Mouse (Mus musculus): ENCODE measurements around the gene Gm11127.
"Not testable (repeated sequence)": the region's sequence is repeated elsewhere in the genome, so short reads cannot be mapped to it uniquely, and the experiment has no call there.

The Gm11127 gene

DNA sequence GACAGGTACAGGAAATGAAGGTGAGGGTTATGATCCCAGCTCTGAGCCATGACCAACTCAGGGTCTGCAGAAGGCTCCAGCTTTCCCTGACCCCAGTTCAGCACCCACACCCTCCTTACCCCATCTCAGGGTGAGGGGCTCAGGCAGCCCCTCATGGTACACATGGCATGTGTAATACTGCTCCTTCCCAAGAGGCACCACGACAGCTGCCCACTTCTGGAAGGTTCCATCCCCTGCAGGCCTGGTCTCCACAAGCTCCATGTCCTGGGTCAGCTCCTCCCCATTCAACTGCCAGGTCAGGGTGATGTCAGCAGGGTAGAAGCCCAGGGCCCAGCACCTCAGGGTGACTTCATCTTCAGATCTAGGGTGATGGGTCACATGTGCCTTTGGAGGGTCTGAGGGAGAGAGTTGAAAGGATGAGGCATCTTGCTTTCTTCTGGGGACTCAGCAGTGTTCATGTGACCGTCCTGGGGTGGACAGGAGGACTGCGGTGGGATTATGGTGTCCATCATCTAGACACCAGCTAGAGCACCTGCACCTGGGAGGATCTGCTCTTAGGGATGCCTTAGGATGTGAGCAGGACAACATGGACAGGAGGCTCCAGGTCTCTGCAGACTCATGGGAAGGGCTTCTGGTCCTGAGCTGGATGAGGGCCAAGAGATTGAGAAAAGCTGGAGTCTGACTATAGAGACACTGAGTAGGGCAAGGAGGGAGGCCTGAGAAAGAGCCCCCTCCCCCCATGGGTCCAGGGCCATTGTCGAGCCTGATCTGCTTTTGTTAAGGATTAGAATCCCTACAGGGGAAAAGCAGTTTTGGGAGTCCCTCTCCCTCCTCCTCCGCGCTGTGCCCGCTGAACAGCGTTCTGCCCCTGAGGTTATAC is 27.2 kb downstream of the Gm11127 start:
- DNase-seq = peak; percentile 47

DNA sequence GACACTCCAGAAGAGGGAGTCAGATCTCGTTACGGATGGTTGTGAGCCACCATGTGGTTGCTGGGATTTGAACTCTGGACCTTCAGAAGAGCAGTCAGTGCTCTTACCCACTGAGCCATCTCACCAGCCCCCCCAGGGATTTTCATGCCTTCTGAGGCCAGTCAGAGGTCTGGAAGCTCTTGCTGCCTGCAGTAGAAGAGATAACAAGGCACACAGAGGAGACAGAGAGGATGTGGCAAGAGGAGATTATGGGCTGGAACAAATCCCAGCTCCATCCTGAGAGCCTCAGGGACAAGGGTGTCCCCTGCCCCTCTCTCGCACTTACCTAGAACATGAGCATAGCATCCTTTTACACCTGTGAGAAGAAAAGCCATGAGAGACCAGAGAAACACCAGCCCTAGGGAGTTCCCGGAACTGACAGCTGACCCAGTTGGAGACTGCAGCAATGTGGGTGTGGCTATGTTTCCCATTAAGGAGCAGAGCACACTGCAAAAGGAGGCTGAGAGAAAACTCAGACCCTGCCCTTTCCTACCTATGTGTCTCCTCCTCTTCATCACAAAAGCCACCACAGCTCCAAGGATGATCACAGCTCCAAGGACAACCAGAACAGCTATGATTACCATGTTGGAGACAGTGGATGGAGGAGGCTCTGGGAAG is 28.0 kb downstream of the Gm11127 start:
- not testable (repeated sequence) for DNase-seq

DNA sequence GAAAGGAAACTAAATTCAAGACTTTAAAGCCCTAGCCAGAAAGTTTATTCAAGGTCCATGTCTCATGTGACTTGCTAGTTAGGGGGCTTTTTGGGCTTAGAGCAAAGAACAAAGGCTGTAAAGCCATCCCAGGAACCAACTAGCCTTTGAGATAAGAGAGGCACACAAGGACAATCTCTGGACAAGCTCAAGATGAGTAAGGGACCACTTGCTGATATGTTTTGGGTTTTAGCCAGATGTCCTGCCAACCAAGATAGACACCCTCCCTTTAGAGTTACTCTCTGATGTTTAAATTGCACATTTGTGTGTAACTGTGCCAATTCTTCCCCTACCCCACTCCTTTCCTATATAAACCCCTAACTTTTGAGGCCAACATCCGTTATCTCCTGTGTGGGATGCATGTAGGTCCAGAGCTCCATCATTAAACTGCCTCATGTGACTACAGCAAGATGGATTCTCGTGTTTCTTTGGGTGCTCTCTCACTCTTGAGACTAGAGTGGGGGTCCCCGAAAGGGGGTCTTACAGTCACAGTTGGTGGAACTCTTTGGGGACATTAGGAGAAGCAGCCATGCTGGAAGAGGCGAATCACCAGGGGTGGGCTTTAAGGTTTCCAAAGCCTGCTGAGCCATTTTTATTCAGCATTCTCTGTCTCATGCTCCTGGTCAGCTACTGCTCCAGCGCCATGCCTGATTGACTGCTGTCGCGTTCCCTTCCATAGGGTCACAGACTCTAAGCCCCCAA is 29.1 kb downstream of the Gm11127 start:
- DNase-seq = no peak

DNA sequence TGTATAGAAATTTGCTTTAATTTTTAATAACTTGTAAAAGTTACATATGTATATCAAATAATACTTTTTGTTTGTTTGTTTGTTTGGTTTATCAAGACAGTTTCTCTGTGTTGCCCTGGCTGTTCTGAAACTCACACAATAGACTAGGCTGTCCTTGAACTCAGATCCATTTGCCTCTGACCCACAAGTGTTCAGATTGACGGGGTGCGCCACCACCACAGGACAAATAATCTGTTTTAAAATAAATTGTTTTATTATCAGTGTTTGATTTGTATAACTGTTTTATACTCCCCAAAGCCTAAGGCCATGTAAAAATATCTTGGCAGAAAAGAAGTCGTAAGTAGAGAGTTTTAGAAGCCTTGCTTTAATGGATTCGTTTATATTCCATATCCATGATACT is 30.5 kb downstream of the Gm11127 start:
- DNase-seq = no peak

DNA sequence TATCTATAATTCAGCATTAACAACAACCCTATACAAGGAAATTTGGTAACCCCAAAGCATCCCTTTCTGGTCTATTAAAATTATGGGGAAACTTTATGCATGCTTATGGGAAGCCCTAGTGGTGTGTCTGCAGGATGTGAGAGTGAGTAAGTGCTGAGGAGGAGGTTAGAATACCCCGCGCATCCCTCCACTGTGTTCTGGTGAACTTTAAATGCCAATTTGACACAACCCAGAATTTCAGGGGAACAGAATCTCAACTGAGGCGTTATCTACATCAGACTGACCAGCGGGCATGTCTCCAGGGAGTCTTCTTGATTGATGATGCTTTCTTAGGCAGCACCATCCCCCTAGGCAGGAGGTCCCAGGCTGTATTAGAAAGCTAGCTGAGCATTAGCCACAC is 32.3 kb downstream of the Gm11127 start:
- no peak for DNase-seq

DNA sequence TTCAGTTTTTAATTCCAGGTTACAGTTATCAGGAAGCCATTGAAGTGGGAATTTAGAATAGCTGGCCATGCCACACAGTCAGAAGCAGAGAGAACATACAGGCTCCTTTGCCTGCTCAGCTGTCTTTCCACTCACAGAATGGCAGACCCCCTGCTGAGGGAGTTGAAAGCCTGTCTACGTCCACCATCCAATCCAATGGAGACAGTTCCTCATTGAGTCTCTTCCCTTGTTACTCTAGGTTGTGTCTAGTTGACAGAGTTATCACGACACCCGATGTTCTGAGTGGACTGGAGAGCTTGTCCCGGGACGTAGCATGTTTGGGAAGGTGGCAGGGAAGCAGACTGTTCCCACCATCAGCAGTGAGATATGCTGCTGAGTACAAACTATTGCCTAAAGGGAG is 33.0 kb downstream of the Gm11127 start:
- DNase-seq = no peak

DNA sequence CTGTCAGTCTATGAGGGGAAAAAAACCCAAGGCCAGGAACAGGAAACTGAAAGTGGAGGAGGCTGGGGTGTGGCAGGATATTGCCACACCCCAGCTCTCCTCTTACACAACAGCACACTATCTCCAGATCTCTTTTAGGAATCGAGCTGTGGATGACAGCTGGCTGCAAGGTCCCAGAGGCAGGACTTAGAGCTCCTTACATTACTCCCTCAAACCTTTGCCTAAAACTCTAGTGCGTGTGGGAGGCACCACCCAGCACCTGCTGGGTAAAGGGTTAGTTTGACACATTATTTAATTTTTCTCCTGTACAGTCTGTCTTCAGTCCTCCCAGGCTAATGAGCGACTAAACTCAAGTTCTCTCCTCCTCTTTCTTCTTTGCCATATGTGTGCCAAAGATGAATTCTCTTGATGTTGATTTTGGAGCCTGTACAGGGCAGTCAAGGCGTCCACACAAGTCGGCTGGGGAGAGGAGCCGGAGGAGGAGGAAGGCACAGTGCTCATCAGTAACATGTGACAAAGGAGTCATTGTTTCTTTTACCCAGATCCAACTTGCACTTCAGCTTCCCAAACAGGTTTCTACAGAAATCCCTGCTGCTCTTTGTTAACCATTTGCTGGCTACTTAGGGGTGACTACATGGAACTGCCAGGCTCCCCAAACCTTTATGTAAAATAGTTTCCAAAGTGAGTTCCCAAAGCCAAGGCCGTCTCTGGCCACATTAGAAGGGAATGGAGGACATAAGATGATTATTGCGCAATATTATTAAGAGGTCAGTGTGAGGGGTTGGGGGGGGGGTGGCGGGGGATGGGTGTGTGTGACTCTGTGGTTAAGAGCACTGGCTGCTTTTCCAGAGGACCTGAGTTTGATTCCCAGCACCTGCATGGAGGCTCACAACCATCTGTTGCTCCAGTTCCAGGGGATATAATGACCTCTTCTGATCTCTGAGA is 34.2 kb downstream of the Gm11127 start:
- no peak for DNase-seq

DNA sequence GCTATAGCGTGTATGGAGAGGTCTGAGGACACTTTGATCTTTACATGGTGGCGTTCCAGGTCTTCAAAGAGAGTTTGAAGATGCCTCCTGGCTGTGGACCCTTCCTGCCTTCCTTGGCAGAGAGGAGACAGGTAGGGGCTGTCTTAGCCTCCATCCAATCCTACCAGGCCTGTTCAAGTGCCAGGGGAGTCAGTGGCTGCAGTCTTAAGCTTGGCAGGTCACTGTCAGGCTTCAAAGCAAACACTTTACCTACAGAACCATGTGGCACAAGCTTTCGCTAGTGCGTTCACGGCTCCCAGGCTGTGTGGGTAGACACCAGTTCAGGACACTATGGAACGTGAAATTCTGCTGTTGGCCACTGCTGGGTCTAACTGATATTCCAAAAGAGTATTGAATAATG is 35.2 kb downstream of the Gm11127 start:
- DNase-seq = no peak

DNA sequence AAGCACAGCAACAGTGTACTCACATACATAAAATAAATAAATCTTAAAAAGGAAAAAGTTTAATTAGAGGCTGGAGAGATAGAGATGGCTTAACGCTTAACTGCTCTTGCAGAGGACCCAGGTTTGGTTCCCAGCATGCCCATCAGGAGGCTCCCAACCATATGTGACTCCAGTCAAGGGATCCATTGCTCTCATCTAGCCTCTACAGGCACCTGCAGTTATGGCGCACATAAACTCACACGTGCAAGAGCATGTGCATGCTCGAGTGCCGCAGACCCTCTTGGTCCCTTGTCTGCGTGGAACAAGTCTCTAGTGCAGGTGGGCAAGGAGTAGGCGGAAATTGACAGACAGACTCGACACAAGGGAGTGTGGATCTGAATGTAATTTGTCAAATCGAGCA is 36.1 kb downstream of the Gm11127 start:
- DNase-seq = no peak

DNA sequence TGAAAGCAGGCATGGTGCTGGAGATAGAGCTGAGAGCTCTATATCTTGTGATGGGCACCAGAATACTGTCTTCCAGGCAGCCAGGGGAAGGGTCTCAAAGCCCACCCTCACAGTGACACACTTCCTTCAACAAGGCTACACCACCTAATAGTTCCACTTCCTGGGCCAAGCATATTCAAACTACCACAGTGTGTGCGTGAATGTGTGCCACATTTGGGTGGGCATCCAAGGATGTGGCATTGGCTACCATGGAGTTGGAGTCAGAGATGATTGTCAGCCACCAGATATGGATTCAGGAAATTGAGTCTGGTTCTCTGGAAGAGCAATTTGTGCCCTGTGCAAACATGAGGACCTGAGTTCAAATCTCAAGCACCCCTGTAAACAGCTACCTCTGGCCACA is 36.9 kb downstream of the Gm11127 start:
- no peak for DNase-seq

DNA sequence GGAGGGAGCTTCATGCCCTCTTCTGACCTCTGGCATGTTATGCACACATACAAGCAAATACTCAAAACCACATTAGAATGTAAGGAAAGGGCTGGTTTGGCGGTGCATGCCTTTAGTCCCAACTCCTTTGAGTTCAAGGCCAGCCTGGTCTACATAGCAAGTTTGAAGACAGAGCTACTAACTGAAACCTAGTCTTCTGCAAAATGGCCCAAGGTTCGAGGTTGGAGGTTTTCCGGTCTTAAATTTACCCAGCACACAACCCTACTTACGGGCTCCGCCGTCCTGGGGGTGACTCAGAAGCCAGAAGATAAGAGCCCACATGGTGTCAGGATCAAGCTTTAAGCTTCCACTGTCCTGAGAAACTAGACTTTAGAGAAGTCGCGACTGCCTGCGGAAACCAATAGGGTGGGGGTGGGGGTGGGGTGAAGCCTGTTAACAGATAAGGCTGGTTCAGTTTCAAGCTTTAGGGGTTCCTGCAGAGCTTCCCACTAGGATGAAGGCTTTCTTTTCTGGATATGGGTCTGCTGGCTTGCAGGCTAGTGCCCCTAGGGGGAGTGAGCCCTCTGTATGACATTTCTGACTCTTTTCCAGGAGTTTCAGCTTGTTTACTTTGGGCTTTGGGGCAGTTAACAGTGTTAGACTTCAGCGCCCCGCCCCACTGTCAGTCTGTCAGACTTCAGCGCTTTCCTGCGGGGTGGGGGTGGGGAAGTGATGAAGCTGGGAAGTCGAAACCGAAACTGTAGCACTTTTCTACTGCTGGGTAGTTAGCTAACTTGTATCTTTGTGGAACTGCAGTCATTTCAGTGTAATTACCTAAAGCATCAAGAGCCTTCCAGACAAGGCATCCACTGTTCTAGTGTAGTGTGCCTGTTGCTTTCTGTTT is 37.7 kb downstream of the Gm11127 start, which contains the start of gene H2-T24:
TSS of gene H2-T24 (minus strand) at position 370 of the 883 bp plus-strand sequence.
- DNase-seq = no peak

DNA sequence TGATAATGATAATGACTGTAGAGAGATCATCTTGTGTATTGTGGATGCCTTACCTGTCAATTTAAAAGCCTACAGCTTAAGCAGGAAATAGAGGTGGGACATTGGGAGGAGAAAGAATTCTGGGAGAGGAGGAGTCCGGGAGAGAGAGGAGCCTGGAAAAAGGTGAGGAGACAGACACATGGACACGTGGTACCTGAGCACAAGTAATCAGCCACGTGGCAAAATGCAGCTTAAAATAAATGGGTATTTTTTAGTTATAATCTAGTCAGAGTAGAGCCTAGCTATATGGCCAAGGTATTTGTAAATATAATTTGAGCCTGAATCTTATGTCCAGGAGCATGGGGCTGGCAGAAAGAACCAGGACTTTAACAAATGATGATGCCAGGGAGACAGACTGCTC is 38.7 kb downstream of the Gm11127 start:
- DNase-seq = no peak

DNA sequence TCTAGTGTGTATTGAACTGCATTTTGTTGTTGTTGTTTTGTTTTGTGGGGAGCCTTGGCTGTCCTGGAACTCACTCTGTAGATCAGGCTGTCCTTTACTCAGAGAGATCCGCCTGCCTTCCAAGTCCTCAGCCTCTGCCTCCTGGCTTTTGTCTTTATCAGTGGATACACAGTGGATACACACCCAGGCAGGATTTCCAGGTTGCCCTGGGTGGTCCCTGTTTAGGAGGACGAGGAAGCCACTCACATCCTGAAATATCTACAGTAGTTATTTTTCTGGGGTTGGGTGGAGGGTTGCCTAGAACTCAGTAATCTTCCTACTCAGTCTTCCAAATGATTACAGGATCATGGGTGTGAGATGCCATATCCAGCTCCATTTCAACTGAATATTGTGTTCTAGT is 39.2 kb downstream of the Gm11127 start:
- no peak for DNase-seq

DNA sequence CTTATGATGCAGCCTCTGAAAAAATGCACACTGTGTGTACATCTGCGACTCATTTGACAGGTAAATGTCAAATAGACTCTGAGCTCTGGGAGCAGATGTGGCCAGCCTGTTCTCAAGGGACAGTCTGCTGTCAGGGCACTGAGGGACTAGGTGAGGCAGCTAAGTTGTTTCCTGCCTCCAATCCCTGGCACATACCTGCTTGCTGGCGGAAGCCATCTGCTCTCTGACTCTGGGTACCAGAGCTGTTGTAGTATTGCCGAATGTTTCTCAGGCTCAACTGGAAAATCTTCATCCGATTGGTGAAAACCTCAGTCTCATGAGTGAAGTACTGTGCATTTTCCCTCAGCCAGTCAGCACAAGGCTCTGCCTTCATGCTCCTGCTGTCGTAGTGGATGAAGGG is 41.1 kb downstream of the Gm11127 start:
- peak; percentile 42 for DNase-seq

DNA sequence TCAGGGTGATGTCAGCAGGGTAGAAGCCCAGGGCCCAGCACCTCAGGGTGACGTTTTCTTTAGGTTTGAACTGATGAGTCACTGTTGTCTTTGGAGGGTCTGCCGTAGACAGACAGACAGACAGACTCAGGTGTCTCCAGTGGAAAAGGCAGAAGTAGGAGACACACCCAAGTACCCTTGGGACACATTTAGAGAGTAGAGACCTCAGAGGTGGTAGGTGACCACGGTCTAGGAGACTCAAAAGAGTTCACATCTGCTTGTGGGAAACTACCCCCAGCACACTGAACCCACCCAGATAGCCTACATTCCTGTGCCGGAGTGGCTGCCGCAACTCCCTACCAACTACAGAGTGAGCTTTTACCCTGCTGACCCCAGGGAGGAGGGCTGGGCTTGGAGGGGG is 43.2 kb downstream of the Gm11127 start:
- DNase-seq = no peak

Data from cerebellum, adult 9-11 months (tissue).